Mouse (Mus musculus): ENCODE measurements at regions not wholly inside any gene's neighbourhood (a gene's known extent, or its start where the extent isn't known, plus 50 kb on each side); places are given as distances from the start of the nearest gene placed in this dataset.

- DNase-seq, result peak; percentile 42
Measured at GRCm38 (mm10) chr6:126353346-126353745, 181.9 kb downstream of the Kcna5 start.

DNA sequence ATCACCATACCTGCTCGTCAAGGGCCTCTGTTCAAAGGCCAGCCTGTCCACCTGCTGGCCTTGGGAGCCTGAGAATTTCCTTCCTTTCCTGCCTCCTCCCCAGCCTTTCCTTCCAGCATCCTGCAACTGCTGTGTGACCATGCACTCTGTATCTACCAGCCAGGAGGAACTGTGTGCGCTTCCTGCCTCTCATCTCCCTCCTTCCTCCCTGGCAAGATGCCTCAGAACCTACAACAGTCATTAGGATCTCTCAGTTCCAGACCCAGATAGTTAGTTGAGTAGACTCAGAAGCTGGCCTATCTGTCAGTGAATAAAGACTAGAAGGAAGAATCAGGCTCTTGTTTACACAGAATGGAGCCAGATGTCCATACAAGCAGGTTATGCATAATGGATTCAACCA lies 183.8 kb upstream of the Ntf3 start:
- no peak for DNase-seq

GRCm38 (mm10) chr6:126349905-126350304 lies 183.2 kb upstream of the Ntf3 start:
- no peak for DNase-seq

GRCm38 (mm10) chr6:126345221-126345620 lies 178.5 kb upstream of the Ntf3 start:
- DNase-seq, result no peak

- DNase-seq, result no peak
Measured at GRCm38 (mm10) chr6:126340098-126340610, 173.4 kb upstream of the Ntf3 start.

GRCm38 (mm10) chr6:126337711-126338110 lies 171.0 kb upstream of the Ntf3 start:
- DNase-seq, result no peak

GRCm38 (mm10) chr6:126334258-126334657 lies 167.5 kb upstream of the Ntf3 start:
- DNase-seq, result no peak

- no peak for DNase-seq
Measured at GRCm38 (mm10) chr6:126327187-126327586, 160.5 kb upstream of the Ntf3 start.

- no peak for DNase-seq
Measured at GRCm38 (mm10) chr6:126318523-126318922, 151.8 kb upstream of the Ntf3 start.

GRCm38 (mm10) chr6:126310786-126311480 lies 144.2 kb upstream of the Ntf3 start:
- no peak for DNase-seq

DNA sequence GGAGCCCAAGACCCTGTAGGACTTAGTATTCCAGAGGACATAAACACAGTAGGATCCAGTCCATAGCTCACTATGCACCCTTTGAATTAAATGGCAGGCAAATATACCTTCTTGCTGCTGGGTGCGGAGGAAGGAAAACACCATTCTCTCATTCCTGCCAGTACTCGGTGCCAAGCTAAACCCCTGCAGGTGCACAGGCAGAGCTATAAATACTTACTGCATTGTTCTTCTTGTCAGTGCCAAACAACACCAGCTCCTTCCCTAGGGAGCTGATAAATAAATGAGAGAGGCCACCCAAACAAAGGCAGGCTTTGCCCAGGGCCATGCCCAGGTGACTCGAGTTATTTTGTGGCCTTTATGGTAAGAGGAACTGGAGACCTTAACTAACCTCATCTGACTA lies 136.4 kb upstream of the Ntf3 start:
- DNase-seq, result no peak

DNA sequence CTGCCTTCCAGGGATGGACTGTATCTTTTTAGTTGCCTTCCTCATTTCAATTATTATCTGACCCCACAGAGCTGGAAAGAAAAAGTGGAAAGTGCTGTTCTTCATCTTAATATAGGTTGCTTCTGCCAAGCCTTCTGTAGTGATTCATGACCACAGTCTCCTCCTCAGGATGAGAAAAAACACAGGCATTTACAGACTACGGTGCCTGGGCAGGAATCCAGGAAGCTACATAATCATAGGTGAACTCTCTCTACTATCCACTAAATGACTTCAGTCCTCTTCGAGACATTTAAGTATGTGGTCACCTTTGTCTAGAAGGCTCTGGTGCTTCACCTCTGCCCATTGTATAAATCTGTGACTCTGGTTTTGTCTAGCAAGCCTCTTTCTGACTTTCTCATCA lies 124.9 kb upstream of the Ntf3 start:
- no peak for DNase-seq

GRCm38 (mm10) chr6:126287166-126287565 lies 120.5 kb upstream of the Ntf3 start:
- DNase-seq, result no peak

DNA sequence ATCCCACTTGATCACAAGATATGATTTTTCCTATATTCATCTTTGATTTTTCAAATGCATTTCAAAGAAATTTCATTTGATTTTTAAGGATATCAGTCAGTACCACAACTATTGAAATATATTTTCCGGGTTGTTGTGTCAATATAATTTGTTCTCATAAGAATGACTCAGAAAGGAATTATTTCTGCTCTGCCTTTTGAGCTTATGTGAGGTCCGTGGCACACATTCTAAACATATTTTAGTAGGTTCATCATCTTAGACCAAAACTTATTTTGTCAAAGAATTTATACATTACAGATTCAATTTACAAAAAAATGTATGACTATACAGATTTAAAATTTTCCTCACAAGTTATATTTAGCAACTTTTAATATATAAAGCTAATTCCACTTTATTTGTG lies 119.5 kb upstream of the Ntf3 start:
- DNase-seq, result no peak

DNA sequence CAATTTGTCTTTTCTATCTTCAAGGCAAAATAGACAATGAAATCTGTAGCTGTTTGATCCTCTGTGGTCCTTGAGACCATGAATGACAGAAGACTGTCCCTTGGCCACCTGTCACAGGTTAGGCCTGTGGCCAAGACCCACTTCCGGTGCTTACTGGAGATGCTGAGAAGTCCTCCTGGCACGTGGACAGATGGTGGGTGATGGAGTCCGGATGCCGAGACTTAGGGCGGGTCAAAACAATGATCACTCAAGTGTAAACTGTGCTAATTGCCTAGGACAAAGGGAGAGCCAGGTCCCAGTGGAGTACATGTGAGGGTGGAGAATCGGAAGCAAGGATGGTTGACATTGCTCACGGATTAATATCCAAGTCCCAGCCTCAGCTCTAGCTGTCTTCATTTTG lies 117.7 kb upstream of the Ntf3 start:
- DNase-seq, result no peak

DNA sequence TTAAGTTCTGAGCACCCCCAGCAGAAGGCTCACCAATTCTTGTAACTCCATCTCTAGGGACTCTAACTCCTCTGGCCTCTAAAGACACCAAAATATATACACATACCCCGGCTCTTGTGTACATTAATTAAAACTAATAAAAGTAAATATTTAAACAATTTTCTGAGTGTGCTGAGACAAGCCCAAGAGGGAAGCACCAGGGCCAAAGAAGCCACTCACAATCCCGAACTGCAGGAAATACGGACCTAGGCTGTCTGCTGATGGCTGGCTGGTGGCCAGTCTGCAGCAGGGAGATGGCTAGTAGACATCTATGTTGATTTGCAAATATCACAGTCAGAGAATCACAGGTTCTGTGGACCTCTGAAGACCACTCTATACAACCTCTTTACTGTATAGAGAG lies 113.6 kb upstream of the Ntf3 start:
- no peak for DNase-seq

GRCm38 (mm10) chr6:126245986-126246385 lies 79.3 kb upstream of the Ntf3 start:
- no peak for DNase-seq

GRCm38 (mm10) chr6:126245431-126245830 lies 78.7 kb upstream of the Ntf3 start:
- no peak for DNase-seq

- DNase-seq, result no peak
Measured at GRCm38 (mm10) chr6:126242299-126242698, 75.6 kb upstream of the Ntf3 start.

GRCm38 (mm10) chr6:126240256-126240655 lies 73.5 kb upstream of the Ntf3 start:
- no peak for DNase-seq

All from adrenal gland, postnatal 10 days (tissue).